Mouse (Mus musculus): ENCODE data around the gene Stk24. TPM values are rescaled to one million over a fixed set of nuclear protein-coding genes. Genes with fewer than 3 reads are reported as not detected.
A peak's percentile ranks its signal among the peaks of the same experiment; 100 is the strongest.

Gene Stk24
- polyA plus RNA-seq, 1 experiment from 2014 or later: 48.9 TPM

GRCm38 (mm10) chr14:121297103-121297502 lies 82.7 kb downstream of the Stk24 start:
- 0 out of 4 replicates have a peak, but pooled peaks cover 0 to 3% of the 10 kb centered on the region in 2 experiments for H3K4me1 ChIP-seq (ENCODE audit: control insufficient read depth in 2 of 2, insufficient read depth in 2 of 2, low read length in 2 of 2)
- no peak overlapping the region for H3K9ac ChIP-seq (ENCODE audit: low read length)
- H3K4me3 ChIP-seq (ENCODE audit: control insufficient read depth in 1 of 2, insufficient read depth in 1 of 2, low read depth in 1 of 2, low read length in 2 of 2): no peak overlapping the region
- H3K9me3 ChIP-seq (ENCODE audit: control insufficient read depth, low read length): no peaks in the 10 kb centered on the region
- ATAC-seq (ENCODE audit: insufficient number of reproducible peaks, insufficient read depth, low FRiP score, low read depth): no peak
- no peak overlapping the region for H3K27ac ChIP-seq (replicated peaks in 1 of 2; ENCODE audit: control insufficient read depth in 1 of 2, insufficient read depth in 1 of 2, low read depth in 2 of 2, low read length in 2 of 2)
- no peak overlapping the region for H3K4me2 ChIP-seq (ENCODE audit: low read length)
- WGBS: 92% methylated on average over 6 of the region's 6 CpGs
- H3K27me3 ChIP-seq (ENCODE audit: control insufficient read depth, insufficient read depth, low read length): no peaks in the 10 kb centered on the region
- H3K36me3 ChIP-seq (ENCODE audit: control insufficient read depth, insufficient read depth, low read length): peaks cover 87% of the 10 kb centered on the region

- Histone ChIP-seq H3K4me3 (ENCODE audit: control insufficient read depth in 1 of 2, insufficient read depth in 1 of 2, low read depth in 1 of 2, low read length in 2 of 2) (no peak overlapping the region), H3K9ac (ENCODE audit: low read length) (no peak overlapping the region), H3K36me3 (ENCODE audit: control insufficient read depth, insufficient read depth, low read length) (peaks cover 80% of the 10 kb centered on the region), H3K27ac (replicated peaks in 1 of 2; ENCODE audit: control insufficient read depth in 1 of 2, insufficient read depth in 1 of 2, low read depth in 2 of 2, low read length in 2 of 2) (no peak overlapping the region), H3K27me3 (ENCODE audit: control insufficient read depth, insufficient read depth, low read length) (no peaks in the 10 kb centered on the region), H3K4me2 (ENCODE audit: low read length) (no peak overlapping the region), H3K9me3 (ENCODE audit: control insufficient read depth, low read length) (no peaks in the 10 kb centered on the region), H3K4me1 (ENCODE audit: control insufficient read depth in 2 of 2, insufficient read depth in 2 of 2, low read length in 2 of 2) (peaks cover 0 to 3% of the 10 kb centered on the region in 2 experiments; a peak in 1 of 4 replicates)
- ATAC-seq (ENCODE audit: insufficient number of reproducible peaks, insufficient read depth, low FRiP score, low read depth): no peak
- WGBS: 48% methylated on average over 12 of the region's 12 CpGs
Observed at GRCm38 (mm10) chr14:121294484-121294883, 85.3 kb downstream of the Stk24 start.

- no peaks in the 10 kb centered on the region for H3K27me3 ChIP-seq (ENCODE audit: control insufficient read depth, insufficient read depth, low read length)
- peaks cover 76% of the 10 kb centered on the region for H3K36me3 ChIP-seq (ENCODE audit: control insufficient read depth, insufficient read depth, low read length)
- H3K27ac ChIP-seq (replicated peaks in 1 of 2; ENCODE audit: control insufficient read depth in 1 of 2, insufficient read depth in 1 of 2, low read depth in 2 of 2, low read length in 2 of 2): no peak overlapping the region
- H3K4me2 ChIP-seq (ENCODE audit: low read length): no peak overlapping the region
- no peak for ATAC-seq (ENCODE audit: insufficient number of reproducible peaks, insufficient read depth, low FRiP score, low read depth)
- H3K4me1 ChIP-seq (ENCODE audit: control insufficient read depth in 2 of 2, insufficient read depth in 2 of 2, low read length in 2 of 2): peaks cover 2 to 6% of the 10 kb centered on the region in 2 experiments; a peak in 3 of 4 replicates
- no peak overlapping the region for H3K9ac ChIP-seq (ENCODE audit: low read length)
- no peaks in the 10 kb centered on the region for H3K9me3 ChIP-seq (ENCODE audit: control insufficient read depth, low read length)
- 91% methylated on average over 3 of the region's 3 CpGs for WGBS
- H3K4me3 ChIP-seq (ENCODE audit: control insufficient read depth in 1 of 2, insufficient read depth in 1 of 2, low read depth in 1 of 2, low read length in 2 of 2): no peak overlapping the region
Observed at GRCm38 (mm10) chr14:121292391-121292790, 87.4 kb downstream of the Stk24 start.

GRCm38 (mm10) chr14:121291881-121292280 lies 87.9 kb downstream of the Stk24 start:
- Histone ChIP-seq H3K4me2 (ENCODE audit: low read length) (no peak overlapping the region), H3K27ac (replicated peaks in 1 of 2; ENCODE audit: control insufficient read depth in 1 of 2, insufficient read depth in 1 of 2, low read depth in 2 of 2, low read length in 2 of 2) (no peak overlapping the region), H3K4me1 (ENCODE audit: control insufficient read depth in 2 of 2, insufficient read depth in 2 of 2, low read length in 2 of 2) (peaks cover 2 to 6% of the 10 kb centered on the region in 2 experiments; a peak in 3 of 4 replicates), H3K27me3 (ENCODE audit: control insufficient read depth, insufficient read depth, low read length) (no peaks in the 10 kb centered on the region), H3K4me3 (ENCODE audit: control insufficient read depth in 1 of 2, insufficient read depth in 1 of 2, low read depth in 1 of 2, low read length in 2 of 2) (no peak overlapping the region), H3K9me3 (ENCODE audit: control insufficient read depth, low read length) (no peaks in the 10 kb centered on the region), H3K9ac (ENCODE audit: low read length) (no peak overlapping the region), H3K36me3 (ENCODE audit: control insufficient read depth, insufficient read depth, low read length) (peaks cover 76% of the 10 kb centered on the region)
- ATAC-seq (ENCODE audit: insufficient number of reproducible peaks, insufficient read depth, low FRiP score, low read depth): no peak
- 91% methylated on average over 8 of the region's 8 CpGs for WGBS

- Histone ChIP-seq H3K4me1 (ENCODE audit: control insufficient read depth in 2 of 2, insufficient read depth in 2 of 2, low read length in 2 of 2) (peaks cover 12 to 13% of the 10 kb centered on the region in 2 experiments), H3K27ac (replicated peaks in 1 of 2; ENCODE audit: control insufficient read depth in 1 of 2, insufficient read depth in 1 of 2, low read depth in 2 of 2, low read length in 2 of 2) (no peak overlapping the region), H3K36me3 (ENCODE audit: control insufficient read depth, insufficient read depth, low read length) (peaks cover 81% of the 10 kb centered on the region), H3K9me3 (ENCODE audit: control insufficient read depth, low read length) (no peaks in the 10 kb centered on the region), H3K4me3 (ENCODE audit: control insufficient read depth in 1 of 2, insufficient read depth in 1 of 2, low read depth in 1 of 2, low read length in 2 of 2) (no peak overlapping the region), H3K4me2 (ENCODE audit: low read length) (no peak overlapping the region), H3K27me3 (ENCODE audit: control insufficient read depth, insufficient read depth, low read length) (no peaks in the 10 kb centered on the region), H3K9ac (ENCODE audit: low read length) (no peak overlapping the region)
- 93% methylated on average over 14 of the region's 14 CpGs for whole genome bisulfite sequencing
- ATAC-seq (ENCODE audit: insufficient number of reproducible peaks, insufficient read depth, low FRiP score, low read depth): no peak
Observed at GRCm38 (mm10) chr14:121285379-121286120, 94.3 kb downstream of the Stk24 start.

GRCm38 (mm10) chr14:121281336-121281710 lies 98.5 kb downstream of the Stk24 start:
- Histone ChIP-seq H3K27ac (replicated peaks in 1 of 2; ENCODE audit: control insufficient read depth in 1 of 2, insufficient read depth in 1 of 2, low read depth in 2 of 2, low read length in 2 of 2) (peak overlapping the region; percentile 56 to 64), H3K4me2 (ENCODE audit: low read length) (no peak overlapping the region), H3K4me3 (ENCODE audit: control insufficient read depth in 1 of 2, insufficient read depth in 1 of 2, low read depth in 1 of 2, low read length in 2 of 2) (no peak overlapping the region), H3K27me3 (ENCODE audit: control insufficient read depth, insufficient read depth, low read length) (no peaks in the 10 kb centered on the region), H3K9ac (ENCODE audit: low read length) (no peak overlapping the region), H3K4me1 (ENCODE audit: control insufficient read depth in 2 of 2, insufficient read depth in 2 of 2, low read length in 2 of 2) (peaks cover 11 to 12% of the 10 kb centered on the region in 2 experiments), H3K9me3 (ENCODE audit: control insufficient read depth, low read length) (no peaks in the 10 kb centered on the region), H3K36me3 (ENCODE audit: control insufficient read depth, insufficient read depth, low read length) (peaks cover 91% of the 10 kb centered on the region)
- ATAC-seq (ENCODE audit: insufficient number of reproducible peaks, insufficient read depth, low FRiP score, low read depth): no peak

GRCm38 (mm10) chr14:121280601-121281335 lies 99.0 kb downstream of the Stk24 start:
- Histone ChIP-seq H3K4me3 (ENCODE audit: control insufficient read depth in 1 of 2, insufficient read depth in 1 of 2, low read depth in 1 of 2, low read length in 2 of 2) (no peak overlapping the region), H3K4me2 (ENCODE audit: low read length) (no peak overlapping the region), H3K27me3 (ENCODE audit: control insufficient read depth, insufficient read depth, low read length) (no peaks in the 10 kb centered on the region), H3K27ac (replicated peaks in 1 of 2; ENCODE audit: control insufficient read depth in 1 of 2, insufficient read depth in 1 of 2, low read depth in 2 of 2, low read length in 2 of 2) (peak overlapping the region; percentile 56 to 64), H3K36me3 (ENCODE audit: control insufficient read depth, insufficient read depth, low read length) (peaks cover 91% of the 10 kb centered on the region), H3K9ac (ENCODE audit: low read length) (no peak overlapping the region), H3K4me1 (ENCODE audit: control insufficient read depth in 2 of 2, insufficient read depth in 2 of 2, low read length in 2 of 2) (peaks cover 11 to 12% of the 10 kb centered on the region in 2 experiments), H3K9me3 (ENCODE audit: control insufficient read depth, low read length) (no peaks in the 10 kb centered on the region)
- ATAC-seq (ENCODE audit: insufficient number of reproducible peaks, insufficient read depth, low FRiP score, low read depth): peak; percentile 36; the same call in 1 of the 2 replicates
- 55% methylated on average over 16 of the region's 16 CpGs for WGBS

Measured in heart, embryonic 14.5 days (tissue).